In genomic region chr11:59302700-59303569, GRCm38 (mm10) we compare ENCODE assay signal across 9 mouse cellular contexts. TPM values are rescaled to one million over a fixed set of nuclear protein-coding genes. Genes with fewer than 3 reads are reported as not detected.
A peak's percentile ranks its signal among the peaks of the same experiment; 100 is the strongest.
DNase-seq lines count a peak whose midpoint lies in the region; ATAC-seq and TF ChIP-seq lines count a peak whose summit lies in the region.
"Had no signal": no experiment of that assay in that cellular context is flagged by ENCODE, and none has a peak within 500 bp of the region (broad histone marks: within the 10 kb centered on the region; RNA-seq: fewer than 3 reads in every experiment).

No protein-coding gene starts in this region.

- H3K27ac ChIP-seq in kidney, postnatal 0 days, result no peak overlapping the region

- peak; percentile 18 to 47 for DNase-seq in spleen, adult 18-20 months
- no peak for DNase-seq in spleen, adult 12 weeks (ENCODE audit: low spot score)
- DNase-seq in cerebellum, postnatal 14 days, result peak; percentile 97
- peak; percentile 72 to 93 for DNase-seq in frontal cortex, postnatal 36 days (ENCODE audit: low spot score in 2 of 2)
- DNase-seq in kidney, postnatal 0 days (ENCODE audit: low spot score), result peak; percentile 95
- DNase-seq in lung, adult 18-20 months, result peak; percentile 84 to 88
- DNase-seq in ovary, postnatal 14 days (ENCODE audit: low spot score), result peak; percentile 89
- peak; percentile 78 for DNase-seq in thymus, postnatal 4 days

- H3K27me3 ChIP-seq in kidney, postnatal 0 days (ENCODE audit: insufficient read depth, low read length), result peaks cover 13% of the 10 kb centered on the region

- ATAC-seq in kidney, postnatal 0 days (replicated peaks; ENCODE audit: low FRiP score, low read depth), result peak; percentile 41; the same call in 1 of the 2 replicates

- no peaks in the 10 kb centered on the region for H3K9me3 ChIP-seq in kidney, postnatal 0 days (replicated peaks; ENCODE audit: low read length)

- no peak overlapping the region for H3K4me2 ChIP-seq in kidney, postnatal 0 days (ENCODE audit: low read length)

- H3K4me3 ChIP-seq in kidney, postnatal 0 days (replicated peaks; ENCODE audit: low read depth, low read length), result no peak overlapping the region
- H3K4me3 ChIP-seq: erythroblast, embryonic 14.5 days had no signal

- TF ChIP-seq CTCF in kidney, postnatal 0 days (IDR thresholded peaks at IDR 0.05; ENCODE audit: low read depth), result peak; percentile 88

- H3K4me1 ChIP-seq in kidney, postnatal 0 days (replicated peaks; ENCODE audit: insufficient read depth, low read length), result no peaks in the 10 kb centered on the region; the same call in 1 of the 2 replicates

- no peaks in the 10 kb centered on the region for H3K36me3 ChIP-seq in kidney, postnatal 0 days (ENCODE audit: insufficient read depth, low read length)

- H3K9ac ChIP-seq in kidney, postnatal 0 days (ENCODE audit: low read depth, low read length), result no peak overlapping the region

- WGBS in kidney, postnatal 0 days, result 31% methylated on average over 5 of the region's 10 CpGs

RNA-seq across cellular contexts. Expression of gene Wnt9a, which starts 3.8 kb away (rescaled TPM):
- polyA plus RNA-seq in kidney, postnatal 0 days (2015; fragmentation: Nextera tagmentation; extraction: Ambion mirVana), result 1.0 and 1.1 TPM in 2 replicates
- polyA plus RNA-seq: erythroblast, embryonic 14.5 days had no signal

RNA-seq across cellular contexts. Expression of gene Wnt3a, which starts 12.4 kb away (rescaled TPM):
- polyA plus RNA-seq in kidney, postnatal 0 days (2015; fragmentation: Nextera tagmentation; extraction: Ambion mirVana), result not detected in 2 replicates
